Mouse (Mus musculus) hindbrain, embryonic 15.5 days (tissue): ENCODE data around the gene Naaladl2. TPM values are rescaled to one million over a fixed set of nuclear protein-coding genes. Genes with fewer than 3 reads are reported as not detected.

ENCODE experiments used
- ATAC-seq: fragments of 200-750 bp; cut with Nextera tagmentation; 2 replicates; pipeline ENCODE4 v1.8.0; 2017; ENCODE audit warnings: low read depth, moderate number of reproducible peaks, moderate TSS enrichment; ENCODE audit not compliant: low FRiP score
- H3K27ac ChIP-seq: fragments of 300-500 bp; sonication (generic); replicated peaks from 2 replicates; pipeline ENCODE4 v1.5.1; 2015; ENCODE audit warnings: mild to moderate bottlenecking, inconsistent platforms
- H3K27me3 ChIP-seq: fragments of 300-500 bp; sonication (generic); 2 replicates; pipeline ENCODE4 v1.6.1; 2015; ENCODE audit warnings: control low read depth, inconsistent platforms
- H3K36me3 ChIP-seq: fragments of 300-500 bp; sonication (generic); 2 replicates; pipeline ENCODE4 v1.6.1; 2015; ENCODE audit warnings: control low read depth, inconsistent platforms
- H3K4me1 ChIP-seq: fragments of 300-500 bp; sonication (generic); replicated peaks from 2 replicates; pipeline ENCODE4 v1.6.1; 2015; ENCODE audit warnings: control low read depth, inconsistent platforms
- H3K4me2 ChIP-seq: fragments of 300-500 bp; sonication (generic); 2 replicates; pipeline ENCODE4 v1.6.1; 2015; ENCODE audit warnings: moderate library complexity, mild to moderate bottlenecking, inconsistent platforms
- H3K4me3 ChIP-seq: fragments of 300-500 bp; sonication (generic); 2 replicates; pipeline ENCODE4 v1.5.1; 2015; ENCODE audit warnings: mild to moderate bottlenecking, inconsistent platforms
- H3K9ac ChIP-seq: fragments of 300-500 bp; sonication (generic); 2 replicates; pipeline ENCODE4 v1.6.1; 2015; ENCODE audit warnings: inconsistent platforms
- H3K9me3 ChIP-seq: fragments of 300-500 bp; sonication (generic); 2 replicates; pipeline ENCODE4 v1.6.1; 2016; ENCODE audit warnings: control low read depth, inconsistent platforms
- WGBS: fragments of 180-500 bp; shearing (Covaris S2); methylation state at CpG from one replicate; pipeline ENCODE4 v1.1.7; 2015; 5-methylcytosine and 5-hydroxymethylcytosine counted together
- polyA plus RNA-seq: library from polyadenylated mRNA; unstranded; fragments of >200 nt; fragmentation: Nextera tagmentation; extraction: Ambion mirVana; gene quantifications from 2 replicates; pipeline ENCODE4 v1.2.1, GENCODE M21; 2015

Naaladl2 gene
- polyA plus RNA-seq, 1 experiment from 2014 or later: 0.79 TPM

- Histone ChIP-seq H3K36me3 (no peaks in the 10 kb centered on the region), H3K27me3 (no peaks in the 10 kb centered on the region), H3K4me1 (no peaks in the 10 kb centered on the region), H3K4me3 (no peak overlapping the region), H3K4me2 (no peak overlapping the region), H3K27ac (no peak overlapping the region), H3K9me3 (no peaks in the 10 kb centered on the region), H3K9ac (no peak overlapping the region)
- 61% methylated on average over 6 of the region's 6 CpGs for WGBS
- ATAC-seq: no peak
Measured at GRCm38 (mm10) chr3:24921401-24921800, 222.7 kb downstream of the Naaladl2 start.

- Histone ChIP-seq H3K27ac (no peak overlapping the region), H3K9me3 (no peaks in the 10 kb centered on the region), H3K4me2 (no peak overlapping the region), H3K4me3 (no peak overlapping the region), H3K27me3 (no peaks in the 10 kb centered on the region), H3K4me1 (no peaks in the 10 kb centered on the region), H3K36me3 (no peaks in the 10 kb centered on the region), H3K9ac (no peak overlapping the region)
- peak; percentile 56; the same call in 1 of the 2 replicates for ATAC-seq
- WGBS: 73% methylated on average over 3 of the region's 3 CpGs
Measured at GRCm38 (mm10) chr3:24905425-24905960, 238.6 kb downstream of the Naaladl2 start.

GRCm38 (mm10) chr3:24888801-24889200, 255.3 kb downstream of the Naaladl2 start:
- no peaks in the 10 kb centered on the region for H3K9me3 ChIP-seq
- H3K27me3 ChIP-seq: no peaks in the 10 kb centered on the region
- H3K4me2 ChIP-seq: no peak overlapping the region
- no peak for ATAC-seq
- H3K4me1 ChIP-seq: no peaks in the 10 kb centered on the region
- WGBS: 93% methylated on average over 3 of the region's 3 CpGs
- no peak overlapping the region for H3K9ac ChIP-seq
- no peaks in the 10 kb centered on the region for H3K36me3 ChIP-seq
- H3K27ac ChIP-seq: no peak overlapping the region
- no peak overlapping the region for H3K4me3 ChIP-seq

GRCm38 (mm10) chr3:24872254-24872653, 271.8 kb downstream of the Naaladl2 start:
- 84% methylated on average over 1 of the region's 1 CpGs for WGBS
- Histone ChIP-seq H3K9ac (no peak overlapping the region), H3K36me3 (no peaks in the 10 kb centered on the region), H3K4me2 (no peak overlapping the region), H3K4me1 (no peaks in the 10 kb centered on the region), H3K27ac (no peak overlapping the region), H3K4me3 (no peak overlapping the region), H3K27me3 (no peaks in the 10 kb centered on the region), H3K9me3 (no peaks in the 10 kb centered on the region)
- no peak for ATAC-seq

GRCm38 (mm10) chr3:24852936-24853335, 291.1 kb downstream of the Naaladl2 start:
- H3K4me2 ChIP-seq: no peak overlapping the region
- H3K9me3 ChIP-seq: no peaks in the 10 kb centered on the region
- 87% methylated on average over 2 of the region's 2 CpGs for WGBS
- no peak for ATAC-seq
- no peaks in the 10 kb centered on the region for H3K27me3 ChIP-seq
- H3K9ac ChIP-seq: no peak overlapping the region
- no peak overlapping the region for H3K4me3 ChIP-seq
- no peaks in the 10 kb centered on the region for H3K36me3 ChIP-seq
- H3K4me1 ChIP-seq: no peaks in the 10 kb centered on the region
- H3K27ac ChIP-seq: no peak overlapping the region

DNA sequence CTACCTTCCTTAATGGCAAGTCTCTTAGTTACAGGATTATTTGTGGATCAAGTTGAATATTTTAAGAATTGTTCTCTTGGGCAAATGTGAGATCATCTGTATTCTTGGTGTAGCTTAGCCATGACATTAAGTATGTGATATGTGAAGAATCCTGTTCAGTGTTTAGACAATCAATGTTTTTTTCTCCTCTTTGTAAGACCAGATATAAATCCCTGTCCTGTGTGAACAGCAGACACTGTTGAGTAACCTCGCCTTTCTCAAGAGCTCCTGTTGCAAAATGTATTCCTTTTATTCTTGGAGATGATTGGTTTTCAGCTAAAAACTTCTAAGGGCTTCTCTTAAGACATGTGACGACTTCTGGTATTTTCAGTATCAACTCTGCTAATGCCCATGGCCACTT, 347.3 kb downstream of the Naaladl2 start:
- Histone ChIP-seq H3K4me1 (no peaks in the 10 kb centered on the region), H3K4me3 (no peak overlapping the region), H3K9me3 (no peaks in the 10 kb centered on the region), H3K4me2 (no peak overlapping the region), H3K36me3 (no peaks in the 10 kb centered on the region), H3K9ac (no peak overlapping the region), H3K27ac (no peak overlapping the region), H3K27me3 (no peaks in the 10 kb centered on the region)
- ATAC-seq: no peak
- 84% methylated on average over 2 of the region's 2 CpGs for WGBS

DNA sequence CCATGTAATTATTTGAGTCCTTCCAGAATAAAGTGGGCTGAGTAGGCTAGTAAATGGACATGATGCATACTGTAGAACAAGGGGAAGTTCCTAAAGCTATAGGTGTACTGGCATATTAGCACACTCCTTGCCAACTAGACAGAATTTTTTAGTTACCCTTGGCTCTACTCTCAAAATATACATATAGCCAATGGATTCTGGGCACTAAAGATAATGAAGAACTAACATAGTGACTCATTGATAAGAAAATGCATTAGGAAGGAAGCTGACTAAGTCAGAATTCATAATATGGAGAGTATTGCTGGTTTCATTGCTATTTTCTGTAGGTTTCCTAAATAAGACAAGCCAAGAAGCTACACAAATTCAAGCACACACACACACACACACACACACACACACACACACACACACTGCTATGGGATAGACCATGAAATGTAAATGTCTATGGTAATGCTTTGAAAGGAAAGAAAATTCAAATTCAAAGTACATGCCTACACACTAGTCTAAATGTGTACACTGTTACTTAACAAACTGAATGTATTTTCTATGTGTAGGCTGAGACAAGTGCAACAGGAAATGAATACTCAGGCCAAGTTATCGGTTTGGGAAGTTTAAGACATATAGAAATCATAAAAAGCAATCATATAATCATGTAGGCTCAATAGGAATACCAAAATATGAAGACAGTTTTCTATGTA, 356.5 kb downstream of the Naaladl2 start:
- H3K9me3 ChIP-seq: no peaks in the 10 kb centered on the region
- H3K27ac ChIP-seq: no peak overlapping the region
- H3K4me1 ChIP-seq: no peaks in the 10 kb centered on the region
- ATAC-seq: no peak
- H3K4me3 ChIP-seq: no peak overlapping the region
- H3K36me3 ChIP-seq: no peaks in the 10 kb centered on the region
- H3K4me2 ChIP-seq: no peak overlapping the region
- no peak overlapping the region for H3K9ac ChIP-seq
- WGBS: 91% methylated on average over 1 of the region's 1 CpGs
- no peaks in the 10 kb centered on the region for H3K27me3 ChIP-seq

DNA sequence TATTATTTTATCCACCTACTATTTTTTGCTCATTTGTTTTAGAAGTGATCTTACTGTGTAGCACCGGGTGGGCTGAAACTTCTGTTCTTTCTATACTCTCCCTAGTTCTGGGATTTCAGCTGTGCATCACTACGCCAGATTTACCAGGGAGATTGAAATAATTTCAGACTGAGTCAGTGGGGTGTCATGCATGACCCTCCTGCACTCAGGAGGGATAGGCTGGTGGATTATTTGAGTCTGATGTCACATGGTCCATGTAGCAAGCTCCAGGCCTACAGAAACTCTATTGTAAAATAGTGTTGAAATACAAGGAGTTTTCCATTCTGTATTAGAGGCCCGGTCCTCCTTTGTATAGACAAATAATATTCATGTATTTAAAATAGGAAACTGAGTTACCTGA, 360.0 kb downstream of the Naaladl2 start:
- no peak for ATAC-seq
- 93% methylated on average over 3 of the region's 3 CpGs for WGBS
- H3K9me3 ChIP-seq: no peaks in the 10 kb centered on the region
- no peaks in the 10 kb centered on the region for H3K36me3 ChIP-seq
- no peaks in the 10 kb centered on the region for H3K27me3 ChIP-seq
- H3K9ac ChIP-seq: no peak overlapping the region
- no peak overlapping the region for H3K27ac ChIP-seq
- H3K4me3 ChIP-seq: no peak overlapping the region
- no peaks in the 10 kb centered on the region for H3K4me1 ChIP-seq
- H3K4me2 ChIP-seq: no peak overlapping the region

DNA sequence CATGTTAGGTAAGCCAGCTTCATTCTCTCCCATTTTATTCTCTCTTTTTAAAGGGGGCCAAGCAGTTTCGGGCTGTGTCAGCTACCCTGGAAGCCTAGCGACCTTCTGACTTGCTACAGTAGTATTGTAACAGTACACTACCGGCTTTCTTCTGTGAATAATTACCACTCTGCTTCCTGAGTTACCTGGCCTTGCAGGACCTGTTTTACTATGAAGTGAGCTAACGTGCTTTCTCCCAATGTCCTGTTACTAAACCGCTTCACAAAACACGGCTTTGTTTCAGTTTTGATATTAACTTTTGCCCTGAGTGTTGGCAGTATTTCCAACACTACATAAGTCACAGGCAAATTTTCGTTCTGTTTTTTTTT, 360.6 kb downstream of the Naaladl2 start:
- Histone ChIP-seq H3K4me3 (no peak overlapping the region), H3K4me1 (no peaks in the 10 kb centered on the region), H3K4me2 (no peak overlapping the region), H3K36me3 (no peaks in the 10 kb centered on the region), H3K9ac (no peak overlapping the region), H3K27me3 (no peaks in the 10 kb centered on the region), H3K27ac (no peak overlapping the region), H3K9me3 (no peaks in the 10 kb centered on the region)
- 85% methylated on average over 7 of the region's 7 CpGs for WGBS
- ATAC-seq: no peak

DNA sequence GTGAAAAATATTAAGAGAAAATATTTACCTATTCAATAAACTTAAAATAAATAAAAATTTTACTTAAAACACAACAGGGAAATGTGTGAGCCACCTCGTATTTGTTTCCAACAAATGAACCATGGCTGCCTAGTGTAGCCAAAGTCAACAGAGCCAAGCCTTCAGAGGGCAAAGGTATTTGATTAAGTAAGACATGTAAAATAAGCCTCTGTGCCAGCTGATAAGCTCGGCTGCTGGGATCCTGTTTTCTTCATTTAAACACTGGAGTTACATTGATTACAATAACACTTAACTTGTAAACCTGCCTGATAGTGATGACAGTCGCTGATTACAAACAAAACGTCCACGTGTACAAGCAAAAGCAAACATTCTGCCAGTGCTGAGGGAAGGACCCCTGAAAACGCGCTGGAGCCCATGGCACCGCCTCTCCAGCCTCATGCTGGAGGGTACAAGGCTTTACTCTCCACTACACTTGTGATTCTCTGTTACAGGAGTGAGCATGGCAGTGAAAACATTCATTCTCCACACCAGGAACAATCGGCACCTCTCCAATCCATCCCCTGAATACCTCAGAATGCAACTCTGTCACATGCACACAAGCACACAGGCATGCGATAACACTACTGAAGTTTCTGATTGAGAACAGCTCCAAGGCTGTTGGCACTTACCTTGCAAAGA, 361.1 kb downstream of the Naaladl2 start:
- no peak overlapping the region for H3K9ac ChIP-seq
- no peak overlapping the region for H3K4me2 ChIP-seq
- no peak overlapping the region for H3K27ac ChIP-seq
- H3K4me3 ChIP-seq: no peak overlapping the region
- H3K36me3 ChIP-seq: no peaks in the 10 kb centered on the region
- ATAC-seq: no peak
- H3K9me3 ChIP-seq: no peaks in the 10 kb centered on the region
- WGBS: 77% methylated on average over 10 of the region's 10 CpGs
- no peaks in the 10 kb centered on the region for H3K4me1 ChIP-seq
- no peaks in the 10 kb centered on the region for H3K27me3 ChIP-seq

DNA sequence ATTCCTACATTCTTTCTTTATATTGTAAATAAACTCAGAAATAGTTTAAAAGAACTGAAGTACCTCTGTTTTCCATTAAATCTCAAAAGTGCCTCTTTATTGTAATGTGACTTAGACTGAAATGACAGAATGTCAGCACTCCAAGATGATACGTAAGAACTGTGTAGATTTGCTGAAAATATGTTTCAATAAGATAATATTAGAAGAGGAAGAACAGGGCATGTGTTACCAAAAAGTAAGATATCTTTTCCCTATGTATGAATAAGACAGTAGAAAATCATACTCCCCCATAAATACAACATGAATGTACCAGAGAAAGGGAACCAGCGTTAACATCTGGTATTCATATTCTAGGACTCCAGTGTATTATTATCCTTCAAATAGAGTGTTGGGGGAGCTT, 362.4 kb downstream of the Naaladl2 start:
- H3K27ac ChIP-seq: no peak overlapping the region

DNA sequence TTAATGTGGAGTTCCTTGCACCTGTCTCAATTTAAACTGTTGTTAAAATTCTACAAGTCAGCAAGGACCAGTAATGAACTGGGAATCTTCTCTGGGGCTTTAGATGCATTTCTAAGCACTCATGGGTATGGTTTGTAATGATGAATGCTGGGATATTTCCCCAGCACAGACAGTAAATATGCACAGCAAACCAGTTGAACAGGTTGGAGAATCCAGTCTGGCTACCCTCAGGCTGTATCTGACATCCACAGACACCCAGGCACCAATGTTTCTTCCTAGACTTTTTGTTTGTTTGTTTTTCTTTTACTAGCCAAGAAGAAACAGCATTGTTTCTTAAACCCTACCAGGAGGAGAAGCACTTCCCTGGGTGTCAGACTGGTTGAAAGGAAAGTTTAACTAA, 365.6 kb downstream of the Naaladl2 start:
- no peak overlapping the region for H3K4me2 ChIP-seq
- ATAC-seq: no peak
- no peak overlapping the region for H3K9ac ChIP-seq
- no peak overlapping the region for H3K4me3 ChIP-seq
- H3K27me3 ChIP-seq: no peaks in the 10 kb centered on the region
- H3K36me3 ChIP-seq: no peaks in the 10 kb centered on the region
- H3K9me3 ChIP-seq: no peaks in the 10 kb centered on the region
- no peaks in the 10 kb centered on the region for H3K4me1 ChIP-seq
- no peak overlapping the region for H3K27ac ChIP-seq

More for the DNA sequence above, 362.4 kb downstream of the Naaladl2 start:
- H3K36me3 ChIP-seq: no peaks in the 10 kb centered on the region
- WGBS: 96% methylated on average over 2 of the region's 2 CpGs
- no peak overlapping the region for H3K9ac ChIP-seq
- H3K4me2 ChIP-seq: no peak overlapping the region
- no peaks in the 10 kb centered on the region for H3K9me3 ChIP-seq
- no peaks in the 10 kb centered on the region for H3K27me3 ChIP-seq
- H3K4me3 ChIP-seq: no peak overlapping the region
- no peak for ATAC-seq
- no peaks in the 10 kb centered on the region for H3K4me1 ChIP-seq
